Mouse (Mus musculus) thymus, adult 2 months (tissue): ENCODE measurements around the gene Gm15217. TPM values are rescaled to one million over a fixed set of nuclear protein-coding genes. Genes with fewer than 3 reads are reported as not detected.

Experiments
- DNase-seq: peaks from one replicate; pipeline ENCODE4 v3.0.0; 2021
- H3K27ac ChIP-seq: fragments of 200-500 bp; 2 replicates; pipeline ENCODE4 v1.5.1; 2012; ENCODE audit warnings: low read length, control low read depth; ENCODE audit not compliant: control insufficient read depth, insufficient read depth
- H3K27me3 ChIP-seq: fragments of 200-500 bp; 2 replicates; pipeline ENCODE4 v1.6.1; 2012; ENCODE audit warnings: mild to moderate bottlenecking, low read length, moderate library complexity, mixed read lengths; ENCODE audit not compliant: control insufficient read depth, insufficient read depth
- H3K36me3 ChIP-seq: fragments of 200-500 bp; 2 replicates; pipeline ENCODE4 v1.6.1; 2012; ENCODE audit warnings: mild to moderate bottlenecking, low read length, moderate library complexity; ENCODE audit not compliant: control insufficient read depth, insufficient read depth
- H3K4me1 ChIP-seq: fragments of 200-500 bp; replicated peaks from 2 replicates; pipeline ENCODE4 v1.6.1; 2012; ENCODE audit warnings: low read length; ENCODE audit not compliant: control insufficient read depth, insufficient read depth
- H3K4me3 ChIP-seq: fragments of 200-500 bp; 2 replicates; pipeline ENCODE4 v1.5.1; 2012; ENCODE audit warnings: mild to moderate bottlenecking, low read length, control low read depth, moderate library complexity; ENCODE audit not compliant: control insufficient read depth, insufficient read depth
- CTCF ChIP-seq: fragments of 200-500 bp; IDR thresholded peaks from 2 replicates; pipeline ENCODE4 v1.5.1; 2012; ENCODE audit warnings: mild to moderate bottlenecking, control low read depth, low read length, moderate library complexity, borderline replicate concordance; ENCODE audit not compliant: control insufficient read depth, poor library complexity, insufficient read depth; ENCODE audit errors: extremely low read depth
- POLR2A ChIP-seq: fragments of 200-500 bp; IDR thresholded peaks from 2 replicates; pipeline ENCODE4 v1.6.1; 2012; ENCODE audit warnings: mild to moderate bottlenecking, low read length, control low read depth, moderate library complexity; ENCODE audit not compliant: control insufficient read depth, poor library complexity, insufficient read depth; ENCODE audit errors: extremely low read depth
- WGBS: fragments of 180-500 bp; shearing (Covaris S2); methylation state at CpG from one replicate; pipeline ENCODE4 v1.1.7; 2018; 5-methylcytosine and 5-hydroxymethylcytosine counted together
- polyA plus RNA-seq: library from polyadenylated mRNA; depleted of rRNA; stranded (reverse); fragments of >200 nt; gene quantifications from 2 replicates; pipeline ENCODE4 v1.2.3, GENCODE M21; 2012

The Gm15217 gene
- polyA plus RNA-seq, 1 experiment = not detected

DNA sequence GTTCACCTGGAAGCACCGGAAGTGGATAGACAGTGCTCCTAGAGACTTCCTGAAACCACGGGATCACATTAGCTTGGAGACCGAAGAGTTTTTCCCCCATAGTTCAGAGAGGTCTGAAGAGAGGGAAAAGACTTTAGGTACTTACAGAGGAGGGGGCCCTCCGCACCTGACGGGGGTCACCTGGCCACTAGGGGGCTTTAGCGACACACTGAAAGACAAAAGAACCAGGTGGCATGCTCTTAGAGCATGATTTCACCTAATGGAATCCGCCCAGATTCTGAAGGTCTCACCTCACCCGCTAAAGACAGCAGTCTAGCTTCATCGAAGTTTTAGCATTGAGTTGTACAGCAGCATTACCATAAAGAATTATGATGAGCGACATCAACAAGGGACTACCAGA is 16.0 kb upstream of the Gm15217 start:
- no peaks in the 10 kb centered on the region for H3K27me3 ChIP-seq
- H3K4me3 ChIP-seq = no peak overlapping the region
- no peaks in the 10 kb centered on the region for H3K36me3 ChIP-seq
- 49% methylated on average over 10 of the region's 10 CpGs for WGBS
- H3K4me1 ChIP-seq = no peaks in the 10 kb centered on the region
- no peak for DNase-seq
- no peak overlapping the region for H3K27ac ChIP-seq
- TF ChIP-seq POLR2A (no peak), CTCF (no peak)

DNA sequence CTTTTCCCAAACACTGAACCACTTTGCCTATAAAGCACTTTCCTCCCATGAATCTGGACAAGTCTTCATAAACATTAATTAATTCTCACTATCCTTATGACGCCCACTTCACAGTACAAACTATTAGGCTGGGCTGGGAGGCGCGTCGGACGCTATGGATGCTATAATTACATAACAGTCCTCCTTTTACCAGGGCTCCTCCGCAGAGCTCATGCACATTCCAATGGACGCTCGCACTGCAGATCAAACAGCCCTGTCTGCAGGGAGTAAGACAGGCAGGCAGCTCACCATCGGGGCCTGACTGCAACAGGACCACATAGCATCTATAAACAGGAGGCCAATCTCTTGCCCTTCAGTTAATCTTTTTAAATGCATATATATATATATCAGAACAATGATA is 6.8 kb upstream of the Gm15217 start:
- WGBS = 88% methylated on average over 9 of the region's 9 CpGs
- no peaks in the 10 kb centered on the region for H3K4me1 ChIP-seq
- no peak overlapping the region for H3K27ac ChIP-seq
- no peaks in the 10 kb centered on the region for H3K27me3 ChIP-seq
- TF ChIP-seq POLR2A = no peak
- TF ChIP-seq CTCF = no peak
- DNase-seq = no peak
- no peaks in the 10 kb centered on the region for H3K36me3 ChIP-seq
- H3K4me3 ChIP-seq = no peak overlapping the region

DNA sequence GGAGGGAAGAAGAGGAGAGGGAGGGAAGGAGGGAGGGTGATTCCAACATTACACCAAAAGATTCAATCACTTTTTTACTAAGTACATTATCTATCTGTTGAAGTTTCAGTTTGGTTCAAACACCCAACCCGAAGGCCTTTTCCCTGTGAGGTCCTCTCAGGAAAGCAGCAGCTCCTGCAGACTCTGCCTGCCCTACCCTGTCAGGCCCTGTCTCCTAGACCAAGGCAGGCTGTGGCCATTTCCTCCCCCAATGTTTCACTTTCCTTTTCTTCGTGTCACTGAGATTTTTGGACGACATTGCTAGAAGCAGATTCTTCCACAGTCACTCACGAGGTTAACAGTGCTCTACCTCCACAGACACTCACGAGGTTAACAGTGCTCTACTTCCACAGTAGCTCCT is 3.4 kb upstream of the Gm15217 start:
- TF ChIP-seq POLR2A = no peak
- no peak for TF ChIP-seq CTCF
- no peak overlapping the region for H3K4me3 ChIP-seq

DNA sequence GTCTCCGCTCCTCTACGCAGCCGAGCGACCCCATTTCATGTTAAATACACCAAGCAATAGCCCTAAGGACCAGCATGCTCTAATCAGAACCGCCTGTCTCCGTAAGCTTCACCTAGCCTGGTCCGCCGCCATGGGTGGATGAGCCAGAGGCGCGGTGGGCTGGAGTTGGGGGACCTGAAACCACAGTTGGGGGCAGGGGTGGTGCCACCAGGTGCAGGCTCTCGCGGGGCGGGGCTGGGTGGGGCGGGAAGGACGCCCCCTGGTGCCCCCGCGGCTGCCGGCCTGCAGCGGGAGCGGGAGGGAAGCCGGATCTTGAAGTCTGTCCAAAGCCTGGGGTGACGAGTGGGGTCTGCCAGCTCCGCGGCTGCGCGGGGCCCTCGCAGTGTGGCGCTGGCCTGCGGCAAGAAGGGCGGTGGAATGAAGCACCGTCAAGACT is 1.1 kb downstream of the Gm15217 start:
- H3K36me3 ChIP-seq = no peaks in the 10 kb centered on the region
- TF ChIP-seq CTCF (no peak), POLR2A (no peak)
- H3K4me1 ChIP-seq = no peaks in the 10 kb centered on the region
- H3K4me3 ChIP-seq = no peak overlapping the region
- no peak overlapping the region for H3K27ac ChIP-seq
- no peaks in the 10 kb centered on the region for H3K27me3 ChIP-seq
- peak; percentile 11 for DNase-seq
- WGBS = 17% methylated on average over 31 of the region's 31 CpGs

More for the DNA sequence above, 3.4 kb upstream of the Gm15217 start:
- H3K4me1 ChIP-seq = no peaks in the 10 kb centered on the region
- WGBS = 33% methylated on average over 5 of the region's 5 CpGs
- no peak overlapping the region for H3K27ac ChIP-seq
- no peak for DNase-seq
- no peaks in the 10 kb centered on the region for H3K36me3 ChIP-seq
- no peaks in the 10 kb centered on the region for H3K27me3 ChIP-seq

DNA sequence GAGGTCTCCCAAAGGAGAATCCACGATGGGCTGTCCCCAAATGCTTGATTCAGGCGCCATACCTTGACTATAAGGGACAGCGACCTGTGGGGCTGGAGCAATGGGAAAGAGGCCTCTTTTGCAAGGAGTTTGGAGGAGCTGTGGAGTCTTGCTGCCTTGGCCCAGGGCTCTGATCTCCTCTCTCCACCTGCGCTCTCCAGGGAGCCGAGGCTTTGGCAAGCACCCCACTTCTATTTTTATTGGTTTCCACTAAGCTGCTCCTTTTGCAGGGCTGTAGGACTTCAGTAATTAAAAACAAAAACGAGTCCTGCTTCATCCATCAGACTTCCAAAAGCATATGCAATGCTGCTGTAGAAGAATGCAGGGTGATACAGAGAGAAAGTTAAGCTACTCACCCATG is 2.2 kb downstream of the Gm15217 start:
- Histone ChIP-seq H3K4me1 (no peaks in the 10 kb centered on the region), H3K36me3 (no peaks in the 10 kb centered on the region), H3K4me3 (no peak overlapping the region), H3K27me3 (peaks cover 4% of the 10 kb centered on the region; the same call in 1 of the 2 replicates), H3K27ac (no peak overlapping the region)
- 85% methylated on average over 6 of the region's 6 CpGs for whole genome bisulfite sequencing
- no peak for DNase-seq
- TF ChIP-seq CTCF = no peak
- no peak for TF ChIP-seq POLR2A

DNA sequence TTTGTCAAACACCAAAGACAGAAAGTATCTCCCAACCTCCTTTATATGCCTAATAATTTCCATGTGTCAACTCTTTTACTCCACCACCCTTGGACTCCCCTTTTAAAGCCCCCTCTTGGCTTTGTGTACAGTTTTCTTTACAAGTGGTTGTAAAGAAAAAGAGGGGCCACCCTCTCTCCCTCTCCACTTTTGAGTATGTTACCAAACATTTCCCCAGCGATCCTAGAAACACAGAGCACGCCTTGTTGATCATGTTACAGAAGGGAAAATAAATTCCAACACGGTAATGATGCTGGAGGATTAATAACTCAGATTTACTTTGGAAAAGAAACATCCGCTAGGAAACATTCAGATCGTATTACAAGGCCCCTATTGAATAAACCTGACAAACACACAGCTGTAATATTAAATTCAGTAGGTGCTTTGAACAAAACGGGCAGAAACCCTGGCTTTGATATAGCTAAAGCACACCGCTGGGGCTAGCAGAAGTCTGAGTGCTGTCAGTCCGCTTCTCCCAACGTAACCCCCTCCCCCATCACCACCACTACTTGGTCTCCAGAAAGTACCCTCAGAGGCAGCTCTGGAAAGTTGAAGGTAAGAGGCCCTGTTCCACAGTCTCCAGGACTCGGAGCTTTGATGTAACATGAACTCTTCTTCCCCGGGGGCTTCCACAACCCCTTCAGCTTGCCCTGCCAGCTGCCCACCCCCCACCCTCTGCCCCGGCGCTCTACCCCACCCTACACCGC is 5.9 kb downstream of the Gm15217 start:
- Histone ChIP-seq H3K4me3 (no peak overlapping the region), H3K27ac (no peak overlapping the region), H3K4me1 (no peaks in the 10 kb centered on the region), H3K27me3 (peaks cover 4% of the 10 kb centered on the region), H3K36me3 (no peaks in the 10 kb centered on the region)
- TF ChIP-seq POLR2A (no peak), CTCF (no peak)
- no peak for DNase-seq
- 52% methylated on average over 14 of the region's 14 CpGs for WGBS
